Mouse (Mus musculus) left cerebral cortex, postnatal 10 days (tissue): ENCODE results near the gene Gapdh. TPM values are rescaled to one million over a fixed set of nuclear protein-coding genes. Genes with fewer than 3 reads are reported as not detected.

Experiments
- DNase-seq, 2 experiments: peaks; one replicate each; pipeline ENCODE4 v3.0.0; 2021 to 2022; ENCODE audit warnings: low spot score in 2 of 2, mixed read lengths in 1 of 2; ENCODE audit errors: extremely low spot score in 1 of 2
- intact Hi-C: fragments of 180-260 bp; cut with DNase I; formaldehyde crosslinking; loops from one replicate; pipeline ENCODE4 v1.15.1; 2025
- microRNA-seq: library from miRNA; unstranded; fragments of <30 nt; microRNA quantifications from one replicate; pipeline ENCODE4 v1.2.0, GENCODE M21; 2022
- total RNA-seq, 2 experiments: library from RNA; stranded (reverse); gene quantifications; 2 replicates each; pipeline ENCODE4 v1.2.3; 2021

The Gapdh gene
- total RNA-seq, 2 experiments from 2014 or later: 1,896 to 1,966 TPM

- intact Hi-C loops: no loop called here
Measured at GRCm38 (mm10) chr6:125132470-125132869, 33.8 kb downstream of the Gapdh start.

DNA sequence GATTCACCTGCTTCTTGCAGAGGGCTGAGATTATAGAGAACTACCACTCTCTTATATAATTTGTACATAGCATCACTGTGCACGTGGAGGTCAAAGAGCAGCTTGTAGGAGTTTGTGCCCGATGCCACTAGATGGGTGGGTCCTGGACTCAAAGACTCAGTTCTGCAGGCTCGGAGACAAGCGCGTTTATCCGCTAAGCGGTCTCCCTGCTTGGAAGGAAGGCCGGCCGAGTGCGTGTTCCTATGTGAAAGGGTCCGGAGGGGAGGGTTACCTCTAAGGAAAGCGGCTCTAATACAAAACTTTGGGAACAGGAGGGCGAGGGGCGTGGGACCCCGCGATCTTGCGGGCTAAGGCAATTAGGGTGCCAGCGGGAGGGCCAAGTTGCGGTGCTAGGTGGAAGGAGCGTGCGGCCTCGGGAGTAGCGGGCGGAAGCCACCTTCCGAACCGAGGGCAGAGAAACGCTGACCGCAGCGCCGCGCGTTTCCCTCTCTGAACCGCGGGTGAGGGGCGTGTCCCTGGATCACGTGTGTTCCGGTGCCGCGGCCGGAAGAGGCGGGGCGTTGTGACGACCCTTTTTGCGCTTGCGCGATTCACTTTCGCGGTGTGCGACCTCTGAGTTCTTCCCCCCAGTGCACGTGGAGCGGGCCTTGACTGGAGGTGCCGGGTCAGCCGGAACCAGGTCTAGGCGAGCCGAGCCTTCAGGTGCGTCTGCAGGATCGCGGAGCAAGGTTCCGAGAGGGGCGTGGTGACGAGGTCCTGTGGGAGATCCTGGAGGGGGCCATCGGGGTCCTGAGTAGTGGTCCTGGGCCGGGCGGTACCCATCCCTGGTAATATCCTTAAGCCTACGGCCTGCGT, 34.7 kb downstream of the Gapdh start, which contains the start of gene Nop2:
Gene Nop2 (plus strand): TSS at position 608 of the 855 bp plus-strand sequence.
- intact Hi-C loops: no loop called here
- DNase-seq: peak; percentile 80 to 93

More at GRCm38 (mm10) chr6:125132470-125132869, 33.8 kb downstream of the Gapdh start:
- no peak for DNase-seq

- intact Hi-C loops: no loop called here
- no peak for DNase-seq
Measured at GRCm38 (mm10) chr6:125129710-125130402, 36.4 kb downstream of the Gapdh start.

- intact Hi-C loops: no loop called here
- DNase-seq: no peak
Measured at GRCm38 (mm10) chr6:125128724-125129123, 37.5 kb downstream of the Gapdh start.

GRCm38 (mm10) chr6:125119387-125119786, 46.9 kb downstream of the Gapdh start:
- intact Hi-C loops: no loop called here
- no peak for DNase-seq

- DNase-seq: no peak
- intact Hi-C loops: no loop called here
Measured at GRCm38 (mm10) chr6:125112553-125112952, 53.7 kb downstream of the Gapdh start.

Small RNA genes within 50 kb of the gene (microRNA-seq; reads per million reads assigned to microRNA genes)
- 1.7 reads per million for gene Mir3098

Other genes starting within 250 kb of the Gapdh start
- 1,000 to 10,000 TPM; 1,368 to 1,394 TPM for gene Ptms, start 246.4 kb downstream of the Gapdh start, total RNA-seq
- 100 to 1,000 TPM; 597 to 610 TPM for gene Mlf2, start 235.1 kb downstream of the Gapdh start, total RNA-seq
- 100 to 1,000 TPM; 115 to 116 TPM for gene Cops7a, start 200.9 kb downstream of the Gapdh start, total RNA-seq
- gene Pianp, start 169.8 kb downstream of the Gapdh start, total RNA-seq: 100 to 1,000 TPM; 116 TPM
- 10 to 100 TPM; 41.0 to 41.2 TPM for gene Zfp384, start 157.3 kb downstream of the Gapdh start, total RNA-seq
- 10 to 100 TPM; 56.9 to 59.9 TPM for gene Ing4, start 126.7 kb downstream of the Gapdh start, total RNA-seq
- gene Acrbp, start 116.8 kb downstream of the Gapdh start, total RNA-seq: 1 to 10 TPM; 8.0 to 8.7 TPM
- 1 to 10 TPM in 1 of 2 experiments, under 1 TPM in 1; 0.45 to 1.0 TPM for gene Lpar5, start 98.5 kb downstream of the Gapdh start, total RNA-seq
- gene Chd4, start 70.5 kb downstream of the Gapdh start, total RNA-seq: 100 to 1,000 TPM; 147 to 157 TPM
- 10 to 100 TPM; 32.4 to 35.6 TPM for gene Nop2, start 34.6 kb downstream of the Gapdh start, total RNA-seq
- 10 to 100 TPM; 38.7 to 40.2 TPM for gene Iffo1, start 21.2 kb downstream of the Gapdh start, total RNA-seq
- 10 to 100 TPM; 31.7 to 32.7 TPM for gene Ncapd2, start 25.2 kb upstream of the Gapdh start, total RNA-seq
- 10 to 100 TPM; 70.1 to 78.7 TPM for gene Mrpl51, start 25.3 kb upstream of the Gapdh start, total RNA-seq
- 10 to 100 TPM; 25.7 to 26.5 TPM for gene Vamp1, start 49.1 kb upstream of the Gapdh start, total RNA-seq
- 1 to 10 TPM; 2.4 to 2.5 TPM for gene Tapbpl, start 65.4 kb upstream of the Gapdh start, total RNA-seq
- not detected for gene Cd27, start 70.5 kb upstream of the Gapdh start, total RNA-seq
- not detected for gene Tuba3a, start 119.6 kb upstream of the Gapdh start, total RNA-seq
- 1 to 10 TPM; 9.4 to 9.7 TPM for gene Ltbr, start 147.4 kb upstream of the Gapdh start, total RNA-seq
- gene Scnn1a, start 154.2 kb upstream of the Gapdh start, total RNA-seq: 1 to 10 TPM; 2.0 to 2.3 TPM
- gene Tnfrsf1a, start 182.9 kb upstream of the Gapdh start, total RNA-seq: 10 to 100 TPM in 1 of 2 experiments, 1 to 10 TPM in 1; 9.4 to 11.8 TPM
- gene Plekhg6, start 214.3 kb upstream of the Gapdh start, total RNA-seq: under 1 TPM; 0.14 to 0.24 TPM